Mouse (Mus musculus): ENCODE results near the gene Plaur.

GRCm38 (mm10) chr7:24459843-24460242 is 2.4 kb upstream of the Plaur start:
- TF ChIP-seq CTCF (IDR thresholded peaks at IDR 0.05; ENCODE audit: low read depth, low read length) (no peak), POLR2A (IDR thresholded peaks at IDR 0.05; ENCODE audit: insufficient read depth, low read length) (no peak)
